Mouse (Mus musculus): Measurements from ENCODE around the gene Rufy3.

Gene Rufy3

DNA sequence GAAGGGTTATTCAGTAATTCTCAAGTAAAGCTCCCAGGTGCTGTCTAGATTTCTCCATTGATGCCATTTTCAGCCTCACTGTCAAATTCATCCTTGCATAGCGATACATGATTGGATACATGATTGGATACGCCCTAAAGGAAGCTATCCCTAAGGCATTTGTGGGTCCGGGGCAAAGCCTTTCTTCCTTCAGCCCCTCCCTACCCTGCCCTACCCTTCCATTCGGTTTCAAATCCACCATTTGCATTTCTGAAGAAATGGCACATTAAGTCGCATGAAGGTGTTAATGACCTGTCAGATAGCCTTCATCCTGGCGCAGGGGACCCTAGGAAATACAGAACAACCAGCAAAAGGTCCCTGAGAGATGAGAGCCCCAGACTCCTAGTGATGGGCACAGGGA is 120.5 kb downstream of the Rufy3 start:
- no peak for DNase-seq (ENCODE audit: low read depth)

DNA sequence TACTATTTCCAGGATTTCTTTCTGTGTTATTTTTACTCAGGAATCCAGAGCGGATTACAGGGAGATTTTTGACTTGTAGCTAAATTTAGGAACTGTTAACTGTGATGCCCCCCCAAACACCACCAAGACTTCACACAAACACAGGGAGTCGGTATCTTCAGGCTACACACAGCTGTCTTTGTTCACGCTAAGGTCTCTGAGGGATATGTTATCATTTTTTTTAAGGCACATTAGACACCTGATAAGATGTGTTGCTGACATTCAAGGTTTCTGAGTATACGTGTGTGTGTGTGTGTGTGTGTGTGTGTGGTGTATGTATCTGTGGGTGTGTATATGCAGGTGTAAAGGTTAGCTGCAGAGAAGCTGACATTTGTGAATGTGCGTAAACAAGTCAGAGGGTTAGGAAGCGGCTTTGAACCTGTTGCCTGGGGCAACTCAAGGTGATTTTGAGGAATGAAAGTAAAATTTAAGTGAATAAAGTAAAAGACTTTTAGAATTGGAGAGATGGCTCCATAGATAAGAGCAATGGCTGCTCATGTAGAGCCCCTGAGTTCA is 121.0 kb downstream of the Rufy3 start:
- DNase-seq (ENCODE audit: low read depth) = no peak

DNA sequence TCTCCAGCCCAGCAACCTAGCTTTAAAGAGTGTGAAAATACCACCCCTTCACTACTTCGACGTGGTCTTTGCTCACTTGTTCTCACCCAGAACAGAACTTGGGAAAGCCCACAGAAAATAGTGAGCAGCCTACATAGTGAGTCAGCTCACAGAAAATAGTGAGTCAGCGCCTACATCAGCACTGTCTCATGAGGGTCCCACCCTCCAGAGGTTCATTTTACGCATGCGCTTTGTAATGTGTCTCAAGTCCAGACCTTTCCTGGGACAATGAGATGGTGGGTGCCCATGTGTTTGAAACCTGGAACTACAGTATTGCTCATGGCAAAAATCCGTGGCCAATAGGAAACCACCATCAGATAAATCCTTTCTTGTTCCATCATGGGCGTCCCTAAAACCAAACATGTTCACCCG is 123.2 kb downstream of the Rufy3 start:
- DNase-seq (ENCODE audit: low read depth) = no peak

- no peak for DNase-seq (ENCODE audit: low read depth)
Observed at GRCm38 (mm10) chr5:88688583-88689187, 123.8 kb downstream of the Rufy3 start.

DNA sequence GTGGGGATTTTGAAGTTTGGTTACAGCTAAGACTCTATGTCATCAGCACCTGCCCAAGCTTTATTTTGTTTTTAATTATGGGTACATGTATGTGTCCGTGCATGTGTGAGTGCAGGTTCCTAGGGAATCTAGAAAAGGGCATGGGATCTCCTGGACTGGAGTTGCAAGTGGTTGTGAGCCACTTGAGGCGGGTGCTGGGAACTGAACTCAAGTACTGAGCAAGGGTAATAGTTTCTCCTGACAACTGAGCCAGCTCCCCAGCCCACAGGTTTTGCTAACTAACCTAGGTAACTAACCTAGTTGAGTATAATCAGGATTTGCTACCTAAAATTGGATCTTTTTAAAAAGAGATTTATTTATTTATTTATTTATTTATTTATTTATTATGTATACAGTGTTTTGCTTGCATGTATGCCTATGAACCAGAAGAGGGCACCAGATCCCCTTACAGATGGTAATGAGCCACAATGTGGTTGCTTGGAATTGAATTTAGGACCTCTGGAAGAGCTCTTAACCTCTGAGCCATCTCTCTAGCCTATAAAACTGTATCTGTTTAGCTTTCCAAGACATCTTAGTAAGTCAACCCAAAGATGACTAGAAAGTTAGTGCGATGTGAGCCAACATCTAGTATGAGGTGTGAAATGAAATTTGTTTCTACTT is 124.6 kb downstream of the Rufy3 start:
- DNase-seq (ENCODE audit: low read depth) = no peak

GRCm38 (mm10) chr5:88690681-88691505 is 126.1 kb downstream of the Rufy3 start:
- DNase-seq (ENCODE audit: low read depth) = no peak

- no peak for DNase-seq (ENCODE audit: low read depth)
Observed at GRCm38 (mm10) chr5:88691506-88692095, 126.8 kb downstream of the Rufy3 start.

GRCm38 (mm10) chr5:88692586-88692985 is 127.7 kb downstream of the Rufy3 start:
- no peak for DNase-seq (ENCODE audit: low read depth)

DNA sequence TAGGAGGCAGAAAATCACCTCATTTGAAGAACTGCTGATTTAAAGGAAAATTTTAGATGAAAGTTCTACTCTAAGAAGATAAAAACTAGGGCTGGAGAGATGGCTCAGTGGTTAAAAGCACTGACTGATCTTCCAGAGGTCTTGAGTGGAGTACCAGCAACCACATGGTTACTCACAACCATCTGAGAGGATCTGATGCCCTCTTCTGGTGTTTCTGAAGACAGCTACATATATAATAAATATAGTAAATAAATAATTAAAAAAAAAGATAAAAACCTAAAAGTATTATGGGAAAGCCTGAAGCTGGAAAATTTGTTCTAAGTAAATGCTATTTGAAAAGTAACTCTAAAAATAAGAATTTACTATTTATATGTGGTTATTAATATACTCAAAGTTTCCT is 128.2 kb downstream of the Rufy3 start:
- DNase-seq (ENCODE audit: low read depth) = no peak

- no peak for DNase-seq (ENCODE audit: low read depth)
Observed at GRCm38 (mm10) chr5:88697291-88697690, 132.5 kb downstream of the Rufy3 start.

DNA sequence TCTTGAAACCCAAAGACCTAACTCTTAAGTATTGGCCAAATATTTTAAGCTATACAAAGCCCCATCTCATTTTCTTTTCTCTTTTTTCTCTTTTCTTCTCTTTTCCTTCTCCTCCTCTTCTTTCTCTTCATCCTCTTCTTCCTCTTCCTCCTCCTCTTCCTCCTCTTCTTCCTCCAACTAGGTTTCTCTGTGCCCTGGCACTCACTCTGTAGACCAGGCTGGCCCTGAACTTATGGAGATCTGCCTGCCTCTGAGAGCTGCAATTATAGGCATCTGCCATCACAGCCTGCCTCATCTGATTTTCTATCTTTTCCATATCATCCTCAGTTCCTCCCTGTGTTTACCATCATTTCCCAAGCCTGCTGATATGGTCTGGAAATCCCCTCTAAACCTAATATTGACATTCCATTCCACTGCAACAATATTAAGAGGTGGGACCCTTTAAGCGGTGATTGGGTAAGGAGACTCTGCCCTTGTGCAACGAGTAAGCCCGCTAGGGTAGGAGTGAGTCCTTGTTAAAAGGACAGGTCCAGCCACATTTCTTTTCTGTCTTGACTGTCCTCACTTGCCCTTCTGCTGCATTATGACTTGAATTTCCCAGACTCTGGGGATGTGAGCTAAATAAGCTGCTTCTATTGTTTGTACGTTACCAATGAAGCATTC is 134.5 kb downstream of the Rufy3 start:
- DNase-seq (ENCODE audit: low read depth) = no peak

Data from c-Kit-positive CD71-negative TER-119-negative erythroid progenitor cells, embryonic 14.5 days (primary cell).